Mouse (Mus musculus) kidney, postnatal 0 days (tissue): Measurements from ENCODE around the gene Vmn1r20. TPM values are rescaled to one million over a fixed set of nuclear protein-coding genes. Genes with fewer than 3 reads are reported as not detected.
"Not testable (repeated sequence)": the region's sequence is repeated elsewhere in the genome, so short reads cannot be mapped to it uniquely, and the experiment has no call there.

Experiments used
- ATAC-seq: fragments of 200-750 bp; cut with Nextera tagmentation; replicated peaks from 2 replicates; pipeline ENCODE4 v1.8.0; 2017; ENCODE audit warnings: low read depth, moderate number of reproducible peaks, moderate TSS enrichment, moderate library complexity; ENCODE audit not compliant: low FRiP score
- DNase-seq: peaks from one replicate; pipeline ENCODE4 v3.0.0-alpha.2; 2016; ENCODE audit warnings: low spot score
- H3K27ac ChIP-seq: fragments of 300-500 bp; sonication (generic); 2 replicates; pipeline ENCODE4 v1.5.1; 2014; ENCODE audit warnings: mild to moderate bottlenecking
- H3K27me3 ChIP-seq: fragments of 300-500 bp; sonication (generic); 2 replicates; pipeline ENCODE4 v1.6.1; 2014; ENCODE audit warnings: low read length, mixed read lengths; ENCODE audit not compliant: insufficient read depth
- H3K36me3 ChIP-seq: fragments of 300-500 bp; sonication (generic); 2 replicates; pipeline ENCODE4 v1.6.1; 2014; ENCODE audit warnings: low read length, mixed read lengths; ENCODE audit not compliant: insufficient read depth
- H3K4me1 ChIP-seq: fragments of 300-500 bp; sonication (generic); replicated peaks from 2 replicates; pipeline ENCODE4 v1.6.1; 2014; ENCODE audit warnings: antibody characterized with exemption, low read length, mixed read lengths; ENCODE audit not compliant: insufficient read depth
- H3K4me2 ChIP-seq: fragments of 300-500 bp; sonication (generic); 2 replicates; pipeline ENCODE4 v1.6.1; 2014; ENCODE audit warnings: mild to moderate bottlenecking, low read length, moderate library complexity, mixed read lengths
- H3K4me3 ChIP-seq: fragments of 300-500 bp; sonication (generic); replicated peaks from 2 replicates; pipeline ENCODE4 v1.5.1; 2014; ENCODE audit warnings: low read depth, low read length
- H3K9ac ChIP-seq: fragments of 300-500 bp; sonication (generic); 2 replicates; pipeline ENCODE4 v1.6.1; 2014; ENCODE audit warnings: low read depth, low read length
- H3K9me3 ChIP-seq: fragments of 300-500 bp; sonication (generic); replicated peaks from 2 replicates; pipeline ENCODE4 v1.6.1; 2016; ENCODE audit warnings: low read length, inconsistent platforms, mixed read lengths
- CTCF ChIP-seq: IDR thresholded peaks from 2 replicates; pipeline ENCODE4 v1.5.1; 2016; ENCODE audit warnings: antibody characterized with exemption, low read depth, mild to moderate bottlenecking, moderate library complexity
- WGBS: fragments of 180-500 bp; shearing (Covaris S2); extraction: QIAGEN DNeasy Blood & Tissue Kit; methylation state at CpG from one replicate; pipeline ENCODE4 v1.1.7; 2014; 5-methylcytosine and 5-hydroxymethylcytosine counted together
- polyA plus RNA-seq: library from polyadenylated mRNA; unstranded; fragments of >200 nt; fragmentation: Nextera tagmentation; extraction: Ambion mirVana; gene quantifications from 2 replicates; pipeline ENCODE4 v1.2.1, GENCODE M21; 2015

Vmn1r20 gene
- polyA plus RNA-seq: not detected in 2 replicates

- ATAC-seq (no peak), DNase-seq (no peak)
- H3K36me3 ChIP-seq: no peaks in the 10 kb centered on the region
- H3K27me3 ChIP-seq: no peaks in the 10 kb centered on the region
- no peaks in the 10 kb centered on the region for H3K4me1 ChIP-seq
- TF ChIP-seq CTCF: no peak
- H3K27ac ChIP-seq: no peak within 1 kb of the TSS
- no peak within 1 kb of the TSS for H3K4me3 ChIP-seq
- WGBS: 63% methylated on average over 1 of the region's 1 CpGs
- no peaks in the 10 kb centered on the region for H3K9me3 ChIP-seq
- H3K9ac ChIP-seq: no peak within 1 kb of the TSS
- no peak within 1 kb of the TSS for H3K4me2 ChIP-seq
These were observed at the start of gene Vmn1r20 for GRCm38 (mm10) chr6:57428630-57429029. Vmn1r20 (plus strand) TSS chr6:57428930.

- Histone ChIP-seq H3K9ac (no peak within 1 kb of the TSS), H3K4me3 (no peak within 1 kb of the TSS), H3K9me3 (no peaks in the 10 kb centered on the region), H3K27me3 (no peaks in the 10 kb centered on the region), H3K4me1 (no peaks in the 10 kb centered on the region), H3K36me3 (no peaks in the 10 kb centered on the region), H3K4me2 (no peak within 1 kb of the TSS), H3K27ac (no peak within 1 kb of the TSS)
- DNase-seq: no peak
- ATAC-seq: no peak
- TF ChIP-seq CTCF: no peak
These were observed 33.0 kb upstream of the Vmn1r20 start, which contains the start of gene Vmn1r18 for GRCm38 (mm10) chr6:57395683-57396082. Vmn1r18 (minus strand) TSS chr6:57395783.

- 66% methylated on average over 3 of the region's 3 CpGs for WGBS
- not testable (repeated sequence) for ATAC-seq, H3K9ac ChIP-seq, H3K36me3 ChIP-seq, H3K4me3 ChIP-seq, H3K4me1 ChIP-seq, H3K9me3 ChIP-seq, H3K27ac ChIP-seq, DNase-seq, H3K4me2 ChIP-seq, H3K27me3 ChIP-seq
These were observed 25.2 kb upstream of the Vmn1r20 start, which contains the start of gene Vmn1r19 for GRCm38 (mm10) chr6:57403480-57403879. Vmn1r19 (plus strand) TSS chr6:57403780.

DNA sequence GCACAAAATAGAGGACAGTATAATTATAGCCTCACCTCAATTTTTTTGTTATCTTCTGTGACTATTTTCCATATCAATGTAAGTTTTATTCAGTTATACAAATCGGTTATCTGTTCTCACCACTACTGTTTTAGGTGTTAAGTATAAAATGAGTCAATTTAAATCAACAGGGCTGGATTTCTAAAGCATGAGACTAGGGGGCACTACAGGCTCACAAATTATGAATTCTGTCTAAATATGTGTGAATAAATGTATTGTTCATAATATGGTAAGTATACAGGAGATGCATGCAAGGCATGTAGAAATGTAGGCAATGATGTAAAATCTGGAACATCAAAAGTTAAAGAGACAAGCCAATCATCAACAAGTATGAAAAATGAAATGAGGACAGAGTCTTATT lies 2.5 kb downstream of the Vmn1r20 start:
- Histone ChIP-seq H3K27me3 (no peaks in the 10 kb centered on the region), H3K9me3 (no peaks in the 10 kb centered on the region), H3K27ac (no peak overlapping the region), H3K4me2 (no peak overlapping the region), H3K4me1 (no peaks in the 10 kb centered on the region), H3K9ac (no peak overlapping the region), H3K36me3 (no peaks in the 10 kb centered on the region), H3K4me3 (no peak overlapping the region)
- DNase-seq (peak; percentile 8), ATAC-seq (no peak)
- peak; percentile 48 for TF ChIP-seq CTCF
- 84% methylated on average over 1 of the region's 1 CpGs for WGBS

GRCm38 (mm10) chr6:57468161-57468560 lies 39.4 kb downstream of the Vmn1r20 start:
- H3K36me3 ChIP-seq: not testable (repeated sequence)

More at GRCm38 (mm10) chr6:57468161-57468560, 39.4 kb downstream of the Vmn1r20 start:
- 18% methylated on average over 3 of the region's 3 CpGs for WGBS
- H3K4me3 ChIP-seq, H3K9me3 ChIP-seq, H3K27ac ChIP-seq, H3K27me3 ChIP-seq, H3K4me1 ChIP-seq, ATAC-seq, H3K9ac ChIP-seq, H3K4me2 ChIP-seq, DNase-seq: not testable (repeated sequence)

Other genes with a start within 250 kb of the Vmn1r20 start
- gene Vmn1r13, start 225.6 kb upstream of the Vmn1r20 start, polyA plus RNA-seq: not detected in 2 replicates
- not detected in 2 replicates for gene Vmn1r14, start 197.2 kb upstream of the Vmn1r20 start, polyA plus RNA-seq
- gene Vmn1r15, start 171.0 kb upstream of the Vmn1r20 start, polyA plus RNA-seq: not detected in 2 replicates
- not detected in 2 replicates for gene Vmn1r16, start 99.4 kb upstream of the Vmn1r20 start, polyA plus RNA-seq
- gene Vmn1r17, start 65.2 kb upstream of the Vmn1r20 start, polyA plus RNA-seq: not detected in 2 replicates
- not detected in 2 replicates for gene Vmn1r18, start 33.1 kb upstream of the Vmn1r20 start, polyA plus RNA-seq
- gene Vmn1r19, start 25.1 kb upstream of the Vmn1r20 start, polyA plus RNA-seq: not detected in 2 replicates
- gene Ppm1k, start 106.5 kb downstream of the Vmn1r20 start, polyA plus RNA-seq: 2.7 and 3.6 TPM in 2 replicates
- gene Herc6, start 152.1 kb downstream of the Vmn1r20 start, polyA plus RNA-seq: 3.0 and 3.2 TPM in 2 replicates